Mouse (Mus musculus) kidney, adult 8-10 months (tissue): ENCODE data around the gene Flt4.
A peak's percentile ranks its signal among the peaks of the same experiment; 100 is the strongest.

Source experiments
- DNase-seq, 2 experiments: peaks; one replicate each; pipeline ENCODE4 v3.0.0; 2022

The Flt4 gene

GRCm38 (mm10) chr11:49650113-49650993, 41.3 kb downstream of the Flt4 start:
- DNase-seq, result peak; percentile 67 to 75

- DNase-seq, result no peak
Observed at GRCm38 (mm10) chr11:49650994-49651761, 42.1 kb downstream of the Flt4 start.

- DNase-seq, result no peak
Observed at GRCm38 (mm10) chr11:49651762-49652322, 42.8 kb downstream of the Flt4 start.

GRCm38 (mm10) chr11:49652401-49653078, 43.5 kb downstream of the Flt4 start:
- DNase-seq, result peak; percentile 58 to 90

- no peak for DNase-seq
Observed at GRCm38 (mm10) chr11:49653079-49653408, 44.0 kb downstream of the Flt4 start.

- no peak for DNase-seq
Observed at GRCm38 (mm10) chr11:49654651-49655050, 45.6 kb downstream of the Flt4 start.

- DNase-seq, result no peak
Observed at GRCm38 (mm10) chr11:49655501-49655900, 46.4 kb downstream of the Flt4 start.

GRCm38 (mm10) chr11:49658065-49658464, 49.0 kb downstream of the Flt4 start:
- no peak for DNase-seq

- DNase-seq, result no peak
Observed at GRCm38 (mm10) chr11:49658791-49659469, 49.9 kb downstream of the Flt4 start.

- no peak for DNase-seq
Observed at GRCm38 (mm10) chr11:49659470-49659799, 50.4 kb downstream of the Flt4 start.

- DNase-seq, result no peak
Observed at GRCm38 (mm10) chr11:49662292-49662780, 53.3 kb downstream of the Flt4 start.

- DNase-seq, result no peak
Observed at GRCm38 (mm10) chr11:49663310-49663709, 54.2 kb downstream of the Flt4 start, which contains the start of gene Scgb3a1. TSS of gene Scgb3a1 (plus strand) at chr11:49663610.

- no peak for DNase-seq
Observed at GRCm38 (mm10) chr11:49664262-49665140, 55.4 kb downstream of the Flt4 start.

GRCm38 (mm10) chr11:49665462-49665861, 56.4 kb downstream of the Flt4 start:
- no peak for DNase-seq

- no peak for DNase-seq
Observed at GRCm38 (mm10) chr11:49673433-49673832, 64.4 kb downstream of the Flt4 start.

GRCm38 (mm10) chr11:49684237-49684973, 75.3 kb downstream of the Flt4 start:
- DNase-seq, result no peak

GRCm38 (mm10) chr11:49695013-49695412, 86.0 kb downstream of the Flt4 start:
- DNase-seq, result no peak

- peak in 1 of 2 experiments; percentile 19 for DNase-seq
Observed at GRCm38 (mm10) chr11:49695695-49696094, 86.6 kb downstream of the Flt4 start.

GRCm38 (mm10) chr11:49696472-49696871, 87.4 kb downstream of the Flt4 start:
- DNase-seq, result no peak

GRCm38 (mm10) chr11:49697779-49698178, 88.7 kb downstream of the Flt4 start:
- no peak for DNase-seq

GRCm38 (mm10) chr11:49699079-49699478, 90.0 kb downstream of the Flt4 start:
- DNase-seq, result no peak
